Mouse (Mus musculus): Measurements from ENCODE around the gene Map4k1.

DNA sequence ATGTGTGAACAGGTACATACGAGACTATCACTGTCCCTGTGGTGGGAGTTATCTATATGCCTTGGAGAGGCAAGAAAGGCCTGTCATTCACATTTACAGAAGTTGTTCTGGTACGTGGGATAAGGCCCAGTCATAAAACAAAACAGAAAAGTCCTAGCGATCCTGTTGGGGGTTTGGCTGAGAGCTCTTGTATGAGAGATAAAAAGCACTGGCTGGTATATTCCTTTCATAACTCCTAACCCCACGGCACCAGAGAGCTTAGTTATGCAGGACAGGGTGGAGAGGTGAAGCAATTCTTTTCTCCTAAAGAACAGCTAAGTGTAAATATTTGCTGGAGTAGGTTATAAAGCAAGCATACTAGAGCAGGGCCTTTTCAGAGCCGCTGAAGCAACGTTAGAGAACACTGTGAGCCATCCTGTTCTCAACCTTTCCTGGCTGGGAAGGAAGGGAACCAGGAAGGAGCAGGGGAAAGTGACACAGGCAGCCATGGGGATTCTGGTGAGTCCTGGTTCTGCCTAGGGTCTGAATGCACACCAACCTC is 22.3 kb upstream of the Map4k1 start:
- no peak for TF ChIP-seq CTCF (IDR thresholded peaks at IDR 0.05; ENCODE audit: low read depth)
- TF ChIP-seq EP300 (IDR thresholded peaks at IDR 0.05; ENCODE audit: low read depth), result no peak

Measured in heart, postnatal 0 days (tissue).